ENCODE assay signal across 12 mouse cellular contexts in genomic region chr12:43962551-43963120, GRCm38 (mm10).
DNase-seq lines count a peak whose midpoint lies in the region; ATAC-seq and TF ChIP-seq lines count a peak whose summit lies in the region.
"Had no signal": no experiment of that assay in that cellular context is flagged by ENCODE, and none has a peak within 500 bp of the region (broad histone marks: within the 10 kb centered on the region; RNA-seq: fewer than 3 reads in every experiment).

No protein-coding gene starts in this region.

- no peak for TF ChIP-seq EP300 in stomach, postnatal 0 days (optimal IDR thresholded peaks at IDR 0.05)

- no peak for ATAC-seq in stomach, postnatal 0 days (ENCODE audit: low FRiP score, low TSS enrichment)
- ATAC-seq: midbrain, embryonic 15.5 days had no signal

- no peaks in the 10 kb centered on the region for H3K9me3 ChIP-seq in stomach, postnatal 0 days (ENCODE audit: control insufficient read depth, low read length)
- H3K9me3 ChIP-seq: embryonic facial prominence, embryonic 15.5 days; lung, embryonic 15.5 days; midbrain, embryonic 15.5 days had no signal

- H3K9ac ChIP-seq in stomach, postnatal 0 days (ENCODE audit: low read length), result no peak overlapping the region
- H3K9ac ChIP-seq: embryonic facial prominence, embryonic 15.5 days; lung, embryonic 15.5 days; midbrain, embryonic 15.5 days had no signal

- no peaks in the 10 kb centered on the region for H3K4me1 ChIP-seq in stomach, postnatal 0 days (replicated peaks; ENCODE audit: control insufficient read depth, insufficient read depth)
- H3K4me1 ChIP-seq: embryonic facial prominence, embryonic 15.5 days; lung, embryonic 15.5 days; midbrain, embryonic 15.5 days had no signal

- no peak overlapping the region for H3K4me2 ChIP-seq in stomach, postnatal 0 days (replicated peaks; ENCODE audit: low read depth)
- H3K4me2 ChIP-seq: embryonic facial prominence, embryonic 15.5 days; lung, embryonic 15.5 days; midbrain, embryonic 15.5 days had no signal

- TF ChIP-seq CTCF in stomach, postnatal 0 days (IDR thresholded peaks at IDR 0.05; ENCODE audit: low read depth), result no peak

- H3K4me3 ChIP-seq in stomach, postnatal 0 days (ENCODE audit: low read depth, low read length), result no peak overlapping the region
- H3K4me3 ChIP-seq: embryonic facial prominence, embryonic 15.5 days; lung, embryonic 15.5 days; midbrain, embryonic 15.5 days had no signal

- H3K27ac ChIP-seq in stomach, postnatal 0 days (replicated peaks), result no peak overlapping the region
- H3K27ac ChIP-seq: embryonic facial prominence, embryonic 15.5 days; lung, embryonic 15.5 days; midbrain, embryonic 15.5 days had no signal

- no peaks in the 10 kb centered on the region for H3K36me3 ChIP-seq in stomach, postnatal 0 days (ENCODE audit: control insufficient read depth, insufficient read depth, low read length)
- H3K36me3 ChIP-seq: embryonic facial prominence, embryonic 15.5 days; lung, embryonic 15.5 days; midbrain, embryonic 15.5 days had no signal

- H3K27me3 ChIP-seq in stomach, postnatal 0 days (ENCODE audit: control insufficient read depth, insufficient read depth, low read length), result no peaks in the 10 kb centered on the region
- H3K27me3 ChIP-seq: CH12.LX; embryonic facial prominence, embryonic 15.5 days; lung, embryonic 15.5 days; midbrain, embryonic 15.5 days had no signal

- 69% methylated on average over 6 of the region's 6 CpGs for WGBS in stomach, postnatal 0 days

- DNase-seq in kidney, adult 18-20 months, result peak; percentile 2
- no peak for DNase-seq in kidney, adult 11 months
- peak; percentile 33 for DNase-seq in brain, adult 2 months (ENCODE audit: low read depth, low spot score)
- DNase-seq in cerebellum, adult 11-12 months, result peak; percentile 84
- peak; percentile 63 to 69 for DNase-seq in layer of hippocampus, postnatal 10 days (ENCODE audit: low spot score in 2 of 2)
- no peak for DNase-seq in lung, postnatal 36 days
- DNase-seq in stomach, postnatal 0 days (ENCODE audit: low spot score), result no peak
- DNase-seq: adrenal gland, adult 8-10 months had no signal

Comparison
In these comparisons a context has a peak if more than half of its experiments do, and no peak if none do; other contexts are left out.
1. DNase-seq: peak in kidney, adult 18-20 months (single experiment), brain, adult 2 months (single experiment), cerebellum, adult 11-12 months (single experiment) and layer of hippocampus, postnatal 10 days (2 of 2); none in kidney, adult 11 months (single experiment), lung, postnatal 36 days (single experiment) and stomach, postnatal 0 days (single experiment).